Mouse (Mus musculus): ENCODE measurements around the gene Gabbr1.

The Gabbr1 gene

GRCm38 (mm10) chr17:37039127-37039894 lies 6.5 kb upstream of the Gabbr1 start:
- DNase-seq (ENCODE audit: low spot score in 2 of 2): no peak

- no peak for DNase-seq (ENCODE audit: low spot score in 2 of 2)
Observed at GRCm38 (mm10) chr17:37044651-37045244, 1.0 kb upstream of the Gabbr1 start.

- no peak for DNase-seq (ENCODE audit: low spot score in 2 of 2)
Observed at GRCm38 (mm10) chr17:37046312-37047112, 746 bp downstream of the Gabbr1 start.

- DNase-seq (ENCODE audit: low spot score in 2 of 2): no peak
Observed at GRCm38 (mm10) chr17:37047332-37047976, 1.7 kb downstream of the Gabbr1 start.

- DNase-seq (ENCODE audit: low spot score in 2 of 2): no peak
Observed at GRCm38 (mm10) chr17:37047981-37048380, 2.2 kb downstream of the Gabbr1 start.

GRCm38 (mm10) chr17:37048383-37048782 lies 2.6 kb downstream of the Gabbr1 start:
- no peak for DNase-seq (ENCODE audit: low spot score in 2 of 2)

- DNase-seq (ENCODE audit: low spot score in 2 of 2): peak; percentile 73 to 78
Observed at GRCm38 (mm10) chr17:37049570-37050310, 4.0 kb downstream of the Gabbr1 start.

GRCm38 (mm10) chr17:37050399-37050798 lies 4.6 kb downstream of the Gabbr1 start:
- DNase-seq (ENCODE audit: low spot score in 2 of 2): peak; percentile 89 to 93

GRCm38 (mm10) chr17:37050876-37051275 lies 5.1 kb downstream of the Gabbr1 start:
- no peak for DNase-seq (ENCODE audit: low spot score in 2 of 2)

GRCm38 (mm10) chr17:37051745-37052144 lies 6.0 kb downstream of the Gabbr1 start:
- no peak for DNase-seq (ENCODE audit: low spot score in 2 of 2)

- DNase-seq (ENCODE audit: low spot score in 2 of 2): no peak
Observed at GRCm38 (mm10) chr17:37056957-37057356, 11.2 kb downstream of the Gabbr1 start.

- no peak for DNase-seq (ENCODE audit: low spot score in 2 of 2)
Observed at GRCm38 (mm10) chr17:37061435-37061834, 15.7 kb downstream of the Gabbr1 start.

GRCm38 (mm10) chr17:37062101-37062641 lies 16.4 kb downstream of the Gabbr1 start:
- DNase-seq (ENCODE audit: low spot score in 2 of 2): peak in 1 of 2 experiments; percentile 73

- DNase-seq (ENCODE audit: low spot score in 2 of 2): no peak
Observed at GRCm38 (mm10) chr17:37063063-37063462, 17.3 kb downstream of the Gabbr1 start.

GRCm38 (mm10) chr17:37063686-37064495 lies 18.1 kb downstream of the Gabbr1 start:
- DNase-seq (ENCODE audit: low spot score in 2 of 2): no peak

- DNase-seq (ENCODE audit: low spot score in 2 of 2): no peak
Observed at GRCm38 (mm10) chr17:37065993-37066392, 20.2 kb downstream of the Gabbr1 start.

- DNase-seq (ENCODE audit: low spot score in 2 of 2): no peak
Observed at GRCm38 (mm10) chr17:37067861-37068260, 22.1 kb downstream of the Gabbr1 start.

- DNase-seq (ENCODE audit: low spot score in 2 of 2): no peak
Observed at GRCm38 (mm10) chr17:37070121-37070520, 24.4 kb downstream of the Gabbr1 start.

- DNase-seq (ENCODE audit: low spot score in 2 of 2): peak in 1 of 2 experiments; percentile 2
Observed at GRCm38 (mm10) chr17:37072080-37072729, 26.4 kb downstream of the Gabbr1 start.
